Mouse (Mus musculus): ENCODE results near the gene Pxmp4.
A peak's percentile ranks its signal among the peaks of the same experiment; 100 is the strongest.

GRCm38 (mm10) chr2:154624137-154624536 is 20.6 kb upstream of the Pxmp4 start:
- peak; percentile 30; the same call in 1 of the 2 replicates for TF ChIP-seq CTCF (IDR thresholded peaks at IDR 0.05; ENCODE audit: low read depth)
- no peak for TF ChIP-seq EP300 (optimal IDR thresholded peaks at IDR 0.05)
